Mouse (Mus musculus) bone marrow, adult 2 months (tissue): ENCODE results near the gene Ttll3.

Experiments
- CTCF ChIP-seq: fragments of 200-500 bp; IDR thresholded peaks from 2 replicates; pipeline ENCODE4 v1.5.1; 2011; ENCODE audit warnings: low read length, control low read depth; ENCODE audit not compliant: control insufficient read depth, insufficient read depth
- POLR2A ChIP-seq: fragments of 200-500 bp; IDR thresholded peaks from 2 replicates; pipeline ENCODE4 v1.6.1; 2011; ENCODE audit warnings: low read depth, mild to moderate bottlenecking, control low read depth, low read length, borderline replicate concordance; ENCODE audit not compliant: control insufficient read depth

GRCm38 (mm10) chr6:113433661-113434060 lies 44.6 kb downstream of the Ttll3 start:
- TF ChIP-seq POLR2A (no peak), CTCF (no peak)
